Comparison of ENCODE assay signal across 7 mouse cellular contexts in genomic region chr3:30855604-30856458, GRCm38 (mm10). TPM values are rescaled to one million over a fixed set of nuclear protein-coding genes. Genes with fewer than 3 reads are reported as not detected.
DNase-seq lines count a peak whose midpoint lies in the region; ATAC-seq lines count a peak whose summit lies in the region.

Gene Gpr160, plus strand, starts transcription at chr3:30855950.

- ATAC-seq in embryonic facial prominence, embryonic 14.5 days (ENCODE audit: low read depth), result peak; percentile 89
- peak; percentile 78 for ATAC-seq in limb, embryonic 13.5 days (ENCODE audit: low FRiP score, low read depth)
- ATAC-seq in midbrain, embryonic 15.5 days (replicated peaks), result peak; percentile 93

- H3K27me3 ChIP-seq in embryonic facial prominence, embryonic 14.5 days (replicated peaks; ENCODE audit: control insufficient read depth, insufficient read depth, low read length), result peaks cover 12% of the 10 kb centered on the region
- H3K27me3 ChIP-seq in limb, embryonic 13.5 days, result peaks cover 46% of the 10 kb centered on the region
- peaks cover 15% of the 10 kb centered on the region for H3K27me3 ChIP-seq in midbrain, embryonic 15.5 days (replicated peaks)

- H3K4me2 ChIP-seq in embryonic facial prominence, embryonic 14.5 days (ENCODE audit: low read depth, low read length), result peak within 1 kb of the TSS; percentile 97
- peak within 1 kb of the TSS; percentile 100 for H3K4me2 ChIP-seq in limb, embryonic 13.5 days (replicated peaks)
- peak within 1 kb of the TSS; percentile 99 for H3K4me2 ChIP-seq in midbrain, embryonic 15.5 days

- under 1% methylated on average over 17 of the region's 75 CpGs for WGBS in embryonic facial prominence, embryonic 14.5 days
- under 1% methylated on average over 74 of the region's 75 CpGs for WGBS in limb, embryonic 13.5 days
- under 1% methylated on average over 74 of the region's 75 CpGs for WGBS in midbrain, embryonic 15.5 days

- DNase-seq in adrenal gland, postnatal 36 days, result peak; percentile 72 to 85
- peak; percentile 72 for DNase-seq in embryonic facial prominence, embryonic 14.5 days (ENCODE audit: low spot score)
- peak; percentile 49 for DNase-seq in heart, adult 8-10 months (ENCODE audit: low spot score)
- DNase-seq in kidney, adult 8-10 months, result peak; percentile 76 to 81
- peak; percentile 44 to 73 for DNase-seq in spleen, adult 18-20 months

- H3K27ac ChIP-seq in embryonic facial prominence, embryonic 14.5 days (replicated peaks; ENCODE audit: low read depth, low read length), result no peak within 1 kb of the TSS
- no peak within 1 kb of the TSS for H3K27ac ChIP-seq in limb, embryonic 13.5 days
- H3K27ac ChIP-seq in midbrain, embryonic 15.5 days, result no peak within 1 kb of the TSS

- no peaks in the 10 kb centered on the region for H3K9me3 ChIP-seq in embryonic facial prominence, embryonic 14.5 days (ENCODE audit: control insufficient read depth, low read length)
- no peaks in the 10 kb centered on the region for H3K9me3 ChIP-seq in limb, embryonic 13.5 days
- no peaks in the 10 kb centered on the region for H3K9me3 ChIP-seq in midbrain, embryonic 15.5 days

- no peaks in the 10 kb centered on the region for H3K36me3 ChIP-seq in embryonic facial prominence, embryonic 14.5 days (ENCODE audit: control insufficient read depth, insufficient read depth, low read length)
- no peaks in the 10 kb centered on the region for H3K36me3 ChIP-seq in limb, embryonic 13.5 days
- H3K36me3 ChIP-seq in midbrain, embryonic 15.5 days (replicated peaks), result no peaks in the 10 kb centered on the region

- peak within 1 kb of the TSS; percentile 62 for H3K4me3 ChIP-seq in embryonic facial prominence, embryonic 14.5 days (ENCODE audit: low read depth, low read length)
- H3K4me3 ChIP-seq in limb, embryonic 13.5 days, result peak within 1 kb of the TSS; percentile 65
- peak within 1 kb of the TSS; percentile 67 for H3K4me3 ChIP-seq in midbrain, embryonic 15.5 days

- 0 out of 2 replicates have a peak, but pooled peaks cover 3% of the 10 kb centered on the region for H3K4me1 ChIP-seq in embryonic facial prominence, embryonic 14.5 days (ENCODE audit: control insufficient read depth, insufficient read depth, low read length)
- no peaks in the 10 kb centered on the region for H3K4me1 ChIP-seq in limb, embryonic 13.5 days
- peaks cover 6% of the 10 kb centered on the region; the same call in 1 of the 2 replicates for H3K4me1 ChIP-seq in midbrain, embryonic 15.5 days

- peak within 1 kb of the TSS; percentile 69 for H3K9ac ChIP-seq in embryonic facial prominence, embryonic 14.5 days (ENCODE audit: low read depth, low read length)
- peak within 1 kb of the TSS; percentile 70 for H3K9ac ChIP-seq in limb, embryonic 13.5 days
- H3K9ac ChIP-seq in midbrain, embryonic 15.5 days, result peak within 1 kb of the TSS; percentile 52

RNA-seq across cellular contexts. Expression of gene Gpr160, which starts in this region (rescaled TPM):
- 1 to 10 TPM; 1.2 to 2.4 TPM for total RNA-seq in adrenal gland, postnatal 36 days (2021)
- 4.5 and 4.6 TPM in 2 replicates for polyA plus RNA-seq in embryonic facial prominence, embryonic 14.5 days (2014; fragmentation: Nextera tagmentation; extraction: Ambion mirVana)
- total RNA-seq in heart, adult 8-10 months (2022), result 1 to 10 TPM; 1.4 to 2.5 (median 2.0) TPM
- 1.4 and 3.1 TPM in 2 replicates for polyA plus RNA-seq in limb, embryonic 13.5 days (2015; fragmentation: Nextera tagmentation; extraction: Ambion mirVana)
- 1.0 and 1.5 TPM in 2 replicates for polyA plus RNA-seq in midbrain, embryonic 15.5 days (2015; fragmentation: Nextera tagmentation; extraction: Ambion mirVana)
